Mouse (Mus musculus) ZHBTc4 (cell line): Measurements from ENCODE around the gene Dock9.
"Not testable (repeated sequence)": the region's sequence is repeated elsewhere in the genome, so short reads cannot be mapped to it uniquely, and the experiment has no call there.

ENCODE experiments used
- DNase-seq: peaks from one replicate; pipeline ENCODE4 v3.0.0-alpha.2; 2011; ENCODE audit warnings: low read depth, low spot score

Gene Dock9

DNA sequence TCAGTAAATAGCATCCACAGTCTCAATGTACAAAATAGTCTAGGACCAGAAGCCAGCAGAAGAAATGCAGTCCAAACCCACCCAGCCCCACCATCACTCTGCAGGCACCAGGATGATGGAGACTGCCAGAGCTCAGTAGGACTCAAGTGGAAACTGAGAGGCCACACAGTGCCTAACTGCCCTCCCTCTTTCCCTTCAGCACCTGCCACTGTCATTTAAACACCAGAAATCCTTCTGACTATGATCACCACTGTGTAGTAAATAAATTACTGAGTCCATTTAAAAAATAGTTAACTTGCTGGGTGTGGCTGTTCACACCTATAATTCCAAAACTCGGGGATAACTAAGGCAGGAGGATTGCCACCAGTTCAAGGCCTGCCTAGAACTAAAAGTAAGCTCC, 97.6 kb downstream of the Dock9 start:
- no peak for DNase-seq

DNA sequence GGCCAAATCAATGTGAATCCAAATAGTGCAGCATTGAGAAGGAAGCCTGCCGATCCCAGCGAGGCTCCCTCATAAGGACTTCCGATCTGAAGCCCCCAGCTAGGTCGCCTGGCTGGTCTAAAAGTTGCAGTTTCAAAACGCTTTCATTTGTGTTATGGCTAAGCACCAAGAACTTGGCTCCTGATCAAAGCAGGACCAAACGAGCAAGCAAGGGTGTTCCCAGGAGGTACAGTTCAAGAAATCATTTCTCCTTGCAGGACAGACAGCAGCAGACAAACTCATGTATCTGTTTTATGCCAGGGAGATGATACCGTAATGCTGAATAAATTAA, 99.1 kb downstream of the Dock9 start:
- no peak for DNase-seq

DNA sequence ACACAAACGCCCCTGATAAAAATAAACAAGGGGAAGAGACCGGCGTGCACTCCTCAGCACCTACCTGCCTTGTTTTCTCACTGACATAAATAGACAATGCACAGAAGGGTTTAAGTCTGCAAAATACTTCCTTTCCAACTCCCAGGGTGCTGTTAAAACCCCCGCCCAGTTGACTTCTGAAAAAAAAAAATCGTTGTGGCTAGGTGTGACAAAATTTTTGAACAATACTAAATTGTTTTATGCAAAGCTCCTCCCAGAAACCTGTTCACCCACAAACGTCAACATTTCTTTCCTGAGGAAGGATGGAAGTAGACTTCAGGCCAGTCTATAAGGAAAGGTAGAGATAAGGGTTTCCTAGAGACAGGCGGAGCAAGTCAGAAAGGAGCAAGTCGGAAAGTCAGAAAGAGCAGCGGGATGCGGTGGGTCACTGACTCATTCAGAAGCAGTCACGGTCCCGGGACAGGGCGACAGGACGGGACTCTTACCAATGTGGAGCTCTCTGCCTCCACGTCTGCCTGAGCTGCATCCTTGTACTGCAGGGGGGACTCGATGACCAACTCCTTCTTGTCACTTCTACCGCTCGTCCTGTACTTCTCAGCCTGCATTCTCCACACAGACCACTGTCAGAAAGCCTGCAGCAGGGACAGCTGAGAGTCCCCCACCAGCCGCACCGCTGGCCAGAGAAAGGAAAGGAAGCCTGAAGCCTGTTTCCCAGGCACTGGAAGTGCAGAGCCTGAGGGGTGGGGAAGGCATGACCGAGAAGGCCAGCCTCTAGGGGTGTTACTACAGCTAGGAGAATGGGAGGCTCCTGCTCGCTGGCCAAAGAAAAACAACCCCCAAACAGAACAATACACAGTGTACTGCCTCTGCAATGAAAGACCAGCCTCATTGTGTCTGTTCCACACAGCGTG, 99.7 kb downstream of the Dock9 start:
- peak; percentile 54 for DNase-seq

DNA sequence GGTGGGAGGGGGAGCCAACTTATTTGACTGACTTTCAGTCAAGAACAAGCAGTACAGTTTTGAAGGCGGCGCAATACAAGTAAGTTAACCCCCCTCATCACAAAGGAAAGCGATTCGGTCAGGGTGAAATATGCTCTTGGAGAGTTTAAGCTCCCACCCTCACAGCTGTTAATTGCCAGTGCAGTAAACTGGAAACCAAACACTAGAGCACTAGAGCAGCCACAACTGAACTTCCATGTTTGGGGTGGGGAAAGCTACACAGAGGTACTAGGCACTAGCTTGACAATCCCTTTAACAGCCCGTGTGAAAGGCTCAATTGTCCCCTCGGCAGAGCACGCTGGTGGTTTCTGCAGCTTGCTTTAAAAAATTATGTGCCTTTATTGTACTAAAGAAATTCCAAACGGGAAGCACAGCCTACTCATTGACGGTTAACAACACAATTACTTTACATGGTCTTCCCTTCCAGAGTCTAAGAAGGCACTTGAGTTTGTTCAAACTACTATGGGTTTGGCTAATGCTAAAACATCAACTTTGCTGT, 100.4 kb downstream of the Dock9 start:
- DNase-seq = no peak

DNA sequence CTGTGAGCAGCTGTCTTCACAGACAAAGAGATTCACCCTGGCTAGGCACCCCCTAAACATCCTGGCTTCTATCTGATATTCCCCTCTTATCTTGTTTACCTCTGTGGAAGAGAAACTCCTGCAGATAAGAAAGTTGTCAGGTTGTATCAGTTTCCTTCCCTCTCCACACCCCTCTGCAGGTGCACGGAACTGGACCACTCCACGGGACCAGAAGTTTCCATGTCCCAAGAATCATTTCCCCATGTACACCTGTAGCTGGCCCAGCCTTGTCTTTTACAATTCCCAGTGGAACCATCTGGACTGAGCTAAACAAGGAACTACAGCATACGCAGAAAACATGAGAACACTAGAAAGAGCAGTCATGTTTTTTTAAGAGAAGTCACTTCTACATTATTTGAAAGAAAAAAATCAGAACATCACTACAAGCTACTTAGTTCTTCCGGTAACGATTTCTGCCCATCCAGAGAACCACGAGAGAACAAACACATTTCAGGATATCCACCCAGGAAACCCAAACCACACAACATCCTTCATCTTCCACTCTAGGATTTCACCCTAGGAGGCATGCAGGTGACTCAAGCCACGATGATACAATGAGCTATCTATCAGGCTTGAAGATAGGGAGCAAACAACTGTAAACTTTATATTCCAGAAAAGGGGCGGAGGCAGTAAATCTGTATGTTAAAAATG, 101.1 kb downstream of the Dock9 start:
- DNase-seq = no peak

DNA sequence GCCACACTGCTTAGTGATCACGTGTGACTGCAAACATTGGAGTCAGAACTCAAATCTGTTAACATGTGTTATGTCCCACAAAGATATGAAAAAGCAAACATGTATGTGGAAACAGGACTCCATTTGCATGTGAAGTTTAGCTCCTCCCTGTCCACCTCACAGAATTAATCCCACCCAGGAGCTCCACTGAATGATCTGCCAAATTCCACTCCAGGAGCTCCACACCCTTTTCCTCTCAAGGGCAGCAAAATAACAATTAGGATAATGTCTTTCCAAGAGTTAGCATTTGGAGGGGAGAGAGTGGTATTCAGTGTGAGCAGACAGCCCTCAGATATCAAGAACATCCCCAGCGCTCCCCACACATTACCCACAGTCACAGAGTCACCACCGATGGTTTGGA, 102.9 kb downstream of the Dock9 start:
- no peak for DNase-seq

DNA sequence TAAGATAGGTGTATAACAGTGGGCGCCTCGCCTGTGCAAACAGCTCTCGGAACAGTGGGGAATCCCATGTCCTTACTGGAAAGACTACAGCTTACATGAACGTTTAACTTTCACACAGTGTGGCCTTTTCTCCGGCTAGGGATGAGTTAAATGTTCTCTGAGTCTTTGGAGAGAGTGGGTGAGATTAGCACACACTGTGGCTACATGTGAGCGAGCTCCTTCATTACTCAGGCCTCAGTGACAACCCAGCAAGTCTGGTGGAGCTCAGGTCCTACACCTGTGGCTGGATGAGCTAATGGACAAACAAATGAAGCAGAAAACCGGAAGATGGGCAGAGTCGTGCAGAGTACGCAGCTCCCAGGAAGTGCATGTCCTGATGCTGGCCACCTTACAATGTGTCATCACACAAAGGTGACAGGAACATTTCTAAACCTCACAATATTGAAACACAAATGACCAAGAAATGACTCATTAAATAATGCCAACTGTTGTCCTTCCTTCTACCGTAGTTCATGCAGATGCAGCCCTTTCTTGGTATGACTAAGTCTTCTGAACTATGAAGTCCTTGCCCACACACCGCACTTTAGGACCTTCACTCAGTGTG, 103.5 kb downstream of the Dock9 start:
- DNase-seq = no peak

DNA sequence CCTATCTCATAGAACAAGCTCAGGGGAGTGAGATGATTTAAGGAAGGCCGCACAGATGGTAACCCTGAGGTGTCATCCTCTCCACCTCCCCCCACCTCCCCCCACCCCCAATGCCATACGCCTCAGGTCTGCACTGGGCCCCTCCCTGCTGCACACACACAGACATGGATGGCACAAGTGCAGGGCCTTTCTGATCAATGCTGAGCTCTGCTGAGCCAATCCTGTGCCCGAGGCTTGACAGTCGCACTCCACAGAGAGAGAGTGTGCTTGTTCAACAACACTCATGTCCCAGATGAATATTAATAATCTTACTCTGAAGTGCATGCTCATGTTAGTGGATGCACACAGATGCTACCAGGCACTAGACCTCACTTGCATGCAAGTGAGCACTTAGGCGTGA, 108.0 kb downstream of the Dock9 start:
- not testable (repeated sequence) for DNase-seq

DNA sequence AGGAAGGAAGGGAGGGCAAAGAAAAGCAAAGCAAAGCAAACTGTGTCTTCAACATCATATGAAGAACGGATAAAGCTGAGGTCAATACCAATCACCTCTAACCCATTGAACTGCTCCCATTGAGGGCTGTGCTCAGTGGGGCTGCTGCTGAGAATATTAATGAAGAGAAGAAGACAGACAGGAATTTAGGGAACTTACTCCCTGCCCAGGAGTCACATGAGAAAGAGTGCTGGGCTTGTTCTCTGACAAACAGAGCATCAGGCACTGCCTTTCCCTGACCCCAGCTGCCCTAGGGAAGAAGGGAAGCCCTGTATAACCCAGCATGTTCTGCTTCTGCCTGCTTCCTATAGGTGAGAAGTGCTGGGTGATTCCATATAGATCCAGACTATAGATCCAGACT, 109.5 kb downstream of the Dock9 start:
- no peak for DNase-seq

DNA sequence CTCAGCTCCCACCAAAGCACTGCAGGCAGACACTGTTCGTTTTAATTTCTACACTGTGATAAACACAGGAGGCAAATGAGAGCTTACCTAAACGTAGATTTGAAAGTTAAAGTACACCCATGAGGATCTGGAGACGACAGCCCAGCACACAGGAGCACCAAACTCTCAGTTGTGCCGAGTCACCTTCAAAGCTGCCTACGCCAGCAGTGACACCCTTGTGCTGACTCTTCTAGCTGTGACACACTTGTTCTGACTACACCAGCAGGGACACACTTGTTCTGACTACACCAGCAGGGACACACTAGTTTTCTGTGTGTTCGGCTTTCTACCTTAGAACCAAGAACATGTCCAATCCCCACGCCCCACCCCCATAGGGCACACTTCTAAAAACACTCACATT, 110.4 kb downstream of the Dock9 start:
- DNase-seq = no peak

DNA sequence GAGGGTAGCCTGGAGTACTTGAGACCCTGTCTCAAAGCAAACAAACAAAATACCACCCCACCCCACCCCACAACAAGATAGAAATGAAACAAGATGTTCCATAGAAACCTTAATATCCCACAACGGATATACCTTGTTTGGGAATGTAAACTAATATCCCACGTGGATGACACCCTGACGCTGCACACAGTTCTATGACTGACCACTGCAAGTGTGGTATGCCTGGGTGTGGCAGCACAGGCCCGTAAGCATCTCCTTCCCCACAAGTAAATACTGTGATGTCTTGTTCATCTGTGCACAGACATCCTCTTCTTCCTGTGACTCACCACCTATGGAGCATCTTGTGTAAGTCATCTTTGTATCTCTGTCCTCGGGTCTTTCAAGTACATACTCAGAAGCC, 118.7 kb downstream of the Dock9 start:
- no peak for DNase-seq

DNA sequence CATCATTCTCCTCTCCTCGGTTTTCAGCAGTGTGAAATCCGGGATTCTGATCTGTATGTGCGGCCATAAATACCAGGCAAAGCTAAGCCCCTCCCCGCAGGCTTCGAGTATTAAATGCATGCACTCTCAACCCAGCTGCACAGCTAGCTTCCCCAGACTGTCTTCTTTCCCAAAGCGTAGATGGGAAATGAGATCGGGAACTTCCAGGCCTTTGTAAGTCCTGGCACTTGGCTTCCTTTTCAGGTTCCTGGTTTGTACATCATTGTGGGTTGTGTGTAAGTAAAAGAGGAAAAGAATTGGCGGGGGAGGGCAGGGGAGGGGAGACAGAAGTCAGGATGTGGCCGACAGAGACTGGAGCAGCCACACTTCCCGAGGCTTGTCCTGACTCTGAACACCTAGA, 119.2 kb downstream of the Dock9 start:
- DNase-seq = no peak

DNA sequence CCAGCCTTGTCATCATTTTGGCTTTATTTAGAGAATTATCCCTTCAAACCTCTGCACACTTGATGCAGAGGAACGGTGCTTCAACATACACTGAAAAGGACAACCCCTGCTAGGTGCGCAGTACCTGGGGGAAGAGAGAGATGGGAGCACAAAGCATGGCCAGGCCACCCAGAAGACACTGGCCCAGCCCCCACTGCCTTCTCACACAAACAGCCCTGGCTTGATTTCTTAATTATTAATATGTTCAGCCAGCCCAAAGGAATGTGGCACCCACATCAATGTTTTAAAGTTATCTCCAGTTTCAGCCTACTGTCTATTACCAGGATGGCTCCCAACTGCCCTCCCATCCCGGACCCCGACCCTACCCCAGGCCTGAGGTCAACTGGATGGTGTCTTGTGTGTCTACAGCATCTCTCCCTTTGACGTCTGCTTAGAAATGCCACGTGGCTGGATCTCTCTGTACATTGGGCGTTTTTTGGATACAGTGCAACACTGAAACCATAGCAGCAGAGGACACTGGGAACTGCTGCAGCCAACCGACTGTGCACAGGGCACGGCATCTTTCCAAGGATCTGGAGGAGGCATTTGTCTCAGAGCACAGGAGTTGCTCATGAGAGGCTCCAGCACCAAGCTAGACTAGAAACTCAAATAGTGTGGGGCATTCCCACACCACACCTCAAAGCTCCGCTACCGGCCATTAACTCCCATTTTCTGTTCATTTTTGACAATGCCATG, 120.9 kb downstream of the Dock9 start:
- DNase-seq = no peak

DNA sequence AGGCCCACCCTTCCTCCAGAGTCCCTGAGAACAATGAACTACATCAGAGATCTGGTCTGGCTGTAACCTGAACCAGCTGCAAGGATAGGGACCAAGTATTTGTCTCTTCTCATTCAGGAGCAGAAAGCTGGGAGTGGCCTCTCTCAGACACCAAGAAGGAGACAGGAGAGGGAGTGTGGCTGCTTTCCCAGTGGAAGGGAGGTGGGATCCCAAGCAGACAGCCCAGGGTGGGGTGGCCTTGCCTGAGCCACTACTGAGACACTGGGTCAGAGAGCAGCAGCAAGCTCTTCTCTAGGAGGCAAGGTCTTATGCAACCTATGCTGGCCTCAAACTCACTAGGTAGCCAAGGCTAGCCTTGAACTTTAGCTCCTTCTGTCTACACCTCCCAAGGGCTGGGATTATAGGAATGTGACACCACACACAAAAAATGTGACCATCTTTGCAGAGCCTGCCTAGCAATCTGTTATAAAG, 121.5 kb downstream of the Dock9 start:
- DNase-seq = peak; percentile 89

DNA sequence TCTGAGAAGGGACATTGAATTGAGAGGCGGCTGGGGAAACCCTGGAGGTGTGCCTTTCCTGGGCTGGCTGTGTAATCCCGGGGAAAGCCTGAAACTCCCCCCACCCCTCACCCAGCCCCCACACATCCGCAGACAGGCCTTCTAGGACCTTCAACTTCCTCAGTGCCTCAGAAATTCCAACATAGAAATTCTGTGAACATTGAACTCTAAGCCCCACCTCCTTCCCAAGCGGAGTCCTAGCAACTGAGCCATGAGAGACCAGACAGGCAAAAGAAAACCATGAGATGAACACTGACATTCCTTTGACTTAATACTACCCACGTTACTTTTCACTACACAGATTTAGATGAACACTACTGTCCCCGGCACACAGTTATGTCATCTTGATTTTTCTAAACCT, 122.1 kb downstream of the Dock9 start:
- DNase-seq = peak; percentile 62

DNA sequence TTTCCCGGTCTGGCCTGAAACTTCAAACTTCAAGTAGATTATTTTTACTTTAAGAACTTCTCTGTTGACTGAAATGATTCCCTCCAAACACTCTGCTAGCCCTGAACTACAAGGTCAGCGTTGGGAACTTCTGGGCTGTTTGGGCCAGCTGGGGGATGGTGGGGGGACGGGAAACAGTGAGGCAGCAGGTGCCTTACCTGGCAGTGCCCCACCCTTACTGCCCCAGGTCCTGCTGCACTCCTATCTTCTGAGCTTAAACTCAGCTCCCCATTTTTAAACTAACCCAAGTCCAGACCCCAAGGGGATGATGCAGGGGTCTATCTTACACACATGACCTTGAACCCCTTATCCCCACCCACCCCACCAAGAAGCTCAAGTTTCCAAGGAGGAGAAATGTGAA, 122.5 kb downstream of the Dock9 start:
- DNase-seq = no peak

DNA sequence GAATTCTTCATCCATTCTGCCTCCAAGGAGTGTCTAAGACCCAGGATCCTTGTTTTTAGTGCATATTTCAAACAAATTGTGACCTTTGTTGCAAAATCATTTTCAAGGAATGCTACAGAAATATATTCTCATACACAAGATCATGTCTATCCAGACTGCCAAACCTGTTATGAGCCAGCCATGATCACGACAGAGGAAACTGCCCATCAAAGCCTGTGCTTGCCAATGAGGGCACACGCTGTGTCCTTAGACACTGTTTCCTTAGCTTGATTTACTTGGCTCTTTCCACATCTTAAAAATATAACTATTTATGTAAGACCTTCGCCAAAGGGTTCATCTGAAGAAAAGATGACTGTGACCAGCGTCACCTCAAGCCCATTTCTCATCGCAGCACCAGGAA, 127.6 kb downstream of the Dock9 start:
- DNase-seq = no peak

DNA sequence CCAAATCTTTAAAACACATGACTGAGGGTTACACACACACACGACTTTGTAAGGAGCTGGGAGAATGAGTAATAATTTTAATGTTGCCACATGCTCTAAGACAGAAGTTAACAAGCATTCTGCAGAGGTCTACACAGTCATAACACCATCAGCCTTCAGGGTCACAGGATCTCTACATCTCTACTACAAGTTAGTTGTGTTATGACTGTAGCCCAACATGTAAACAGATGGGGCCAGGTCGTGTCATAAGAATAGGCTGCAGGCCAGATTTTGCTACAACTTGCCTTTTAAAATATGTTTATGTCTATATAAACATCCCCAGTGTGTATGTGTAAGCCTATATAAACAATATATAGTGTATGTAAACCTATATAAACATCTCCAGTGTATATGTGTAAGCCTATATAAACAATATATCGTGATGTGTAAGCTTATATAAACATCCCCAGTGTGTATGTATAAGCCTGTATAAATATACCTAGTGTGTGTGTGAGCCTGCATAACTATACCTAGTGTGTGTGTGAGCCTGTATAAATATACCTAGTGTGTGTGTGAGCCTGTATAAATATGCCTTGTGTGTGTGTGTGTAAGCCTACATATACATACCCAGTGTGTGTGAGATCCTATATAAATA, 130.9 kb downstream of the Dock9 start:
- no peak for DNase-seq

DNA sequence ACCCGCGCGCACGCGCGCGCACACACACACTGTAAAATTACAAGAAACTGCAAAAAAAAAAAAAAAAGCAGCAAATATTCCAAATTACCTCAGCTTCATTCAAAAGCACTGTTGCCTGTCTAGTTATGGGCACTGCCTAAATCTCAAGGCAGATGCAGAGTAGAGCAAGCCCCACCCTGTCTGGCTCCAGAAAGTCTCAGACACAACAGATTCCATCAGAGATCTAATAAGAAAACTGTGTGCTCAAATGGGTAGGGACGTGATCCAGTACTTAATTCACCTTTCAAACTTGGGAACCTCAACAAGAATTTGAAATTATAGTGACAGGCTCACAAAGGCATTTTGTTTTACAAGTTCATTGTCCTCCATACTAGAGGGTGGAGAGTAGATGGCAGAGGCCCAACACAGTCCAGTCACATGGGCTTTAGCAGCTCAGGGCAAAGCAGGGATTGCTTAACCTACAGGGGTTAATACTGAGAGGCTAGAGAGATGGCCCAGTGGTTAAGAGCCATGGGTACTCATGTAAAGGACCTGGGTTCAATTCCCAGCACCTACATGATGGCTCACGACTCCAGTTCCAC, 131.9 kb downstream of the Dock9 start:
- no peak for DNase-seq

DNA sequence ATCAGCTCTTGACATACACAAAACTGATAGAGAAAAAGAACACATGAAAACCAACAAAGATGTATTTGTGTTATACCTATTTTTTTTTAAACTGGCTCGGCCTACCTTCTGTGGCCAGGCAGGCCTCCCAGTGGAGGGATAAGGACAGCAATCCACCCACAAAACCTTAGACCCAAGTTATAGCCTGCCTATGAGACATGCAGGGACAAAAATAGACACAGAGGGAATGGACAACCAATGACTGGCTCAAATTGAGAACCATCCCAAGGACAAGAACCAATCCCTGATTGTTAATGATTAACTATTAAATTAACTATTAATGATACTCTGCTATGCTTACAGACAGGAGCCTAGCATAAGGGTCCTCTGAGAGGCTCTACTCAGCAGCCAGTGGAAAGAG, 133.7 kb downstream of the Dock9 start:
- DNase-seq = no peak

DNA sequence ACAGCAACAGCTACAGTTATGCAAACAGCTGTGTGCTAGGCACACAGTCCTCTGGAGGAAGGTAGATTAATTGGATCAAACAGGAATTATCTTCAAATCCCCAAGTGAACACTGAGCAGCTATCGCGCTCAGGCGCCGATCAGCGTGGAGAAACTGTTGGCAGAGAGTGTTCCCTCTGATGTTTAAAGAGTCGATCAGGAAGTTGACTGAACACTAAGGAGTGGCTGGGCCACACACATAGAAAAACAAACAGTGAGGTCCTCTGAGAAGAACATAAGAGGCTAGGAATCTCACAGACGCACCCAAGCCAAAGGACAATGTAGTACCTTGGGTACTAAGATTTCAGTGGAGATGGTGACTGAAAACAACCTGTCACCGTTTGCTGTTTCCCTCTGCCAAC, 136.7 kb downstream of the Dock9 start:
- DNase-seq = no peak
